Mouse (Mus musculus) thymus, postnatal 4 days (tissue): ENCODE results near the gene Psmc5.

Experiments
- DNase-seq: peaks from one replicate; pipeline ENCODE4 v3.0.0; 2021

Gene Psmc5

GRCm38 (mm10) chr11:106271131-106271793, 15.3 kb downstream of the Psmc5 start:
- no peak for DNase-seq

GRCm38 (mm10) chr11:106271794-106272643, 16.1 kb downstream of the Psmc5 start:
- DNase-seq, result no peak

GRCm38 (mm10) chr11:106272644-106273310, 16.8 kb downstream of the Psmc5 start, which contains the start of gene Smarcd2:
Gene Smarcd2 (minus strand): TSS chr11:106272972.
- DNase-seq, result peak; percentile 99

- DNase-seq, result no peak
Measured at GRCm38 (mm10) chr11:106273311-106273684, 17.3 kb downstream of the Psmc5 start.

- DNase-seq, result no peak
Measured at GRCm38 (mm10) chr11:106273811-106274210, 17.9 kb downstream of the Psmc5 start.

- DNase-seq, result no peak
Measured at GRCm38 (mm10) chr11:106274374-106274773, 18.4 kb downstream of the Psmc5 start.

- DNase-seq, result no peak
Measured at GRCm38 (mm10) chr11:106274971-106275411, 19.0 kb downstream of the Psmc5 start.

GRCm38 (mm10) chr11:106276454-106276853, 20.5 kb downstream of the Psmc5 start, which contains the start of gene Tcam1:
Gene Tcam1 (plus strand): TSS chr11:106276672.
- DNase-seq, result peak; percentile 97

GRCm38 (mm10) chr11:106282452-106282851, 26.5 kb downstream of the Psmc5 start:
- no peak for DNase-seq

- no peak for DNase-seq
Measured at GRCm38 (mm10) chr11:106283371-106283770, 27.4 kb downstream of the Psmc5 start.

- no peak for DNase-seq
Measured at GRCm38 (mm10) chr11:106284126-106284525, 28.2 kb downstream of the Psmc5 start.

- DNase-seq, result no peak
Measured at GRCm38 (mm10) chr11:106286206-106286605, 30.3 kb downstream of the Psmc5 start.

GRCm38 (mm10) chr11:106286987-106287386, 31.0 kb downstream of the Psmc5 start:
- DNase-seq, result no peak

- peak; percentile 61 for DNase-seq
Measured at GRCm38 (mm10) chr11:106289369-106289768, 33.4 kb downstream of the Psmc5 start.

- no peak for DNase-seq
Measured at GRCm38 (mm10) chr11:106290376-106290775, 34.4 kb downstream of the Psmc5 start.

GRCm38 (mm10) chr11:106291861-106292260, 35.9 kb downstream of the Psmc5 start:
- no peak for DNase-seq

GRCm38 (mm10) chr11:106301765-106302164, 45.8 kb downstream of the Psmc5 start, which contains the start of gene Gh:
Gene Gh (minus strand): TSS chr11:106301865.
- DNase-seq, result no peak

GRCm38 (mm10) chr11:106302634-106303033, 46.7 kb downstream of the Psmc5 start:
- peak; percentile 84 for DNase-seq

- no peak for DNase-seq
Measured at GRCm38 (mm10) chr11:106305348-106306064, 49.6 kb downstream of the Psmc5 start.

- no peak for DNase-seq
Measured at GRCm38 (mm10) chr11:106306065-106306385, 50.1 kb downstream of the Psmc5 start.

GRCm38 (mm10) chr11:106306758-106307157, 50.8 kb downstream of the Psmc5 start:
- no peak for DNase-seq

- no peak for DNase-seq
Measured at GRCm38 (mm10) chr11:106307432-106307831, 51.5 kb downstream of the Psmc5 start.

GRCm38 (mm10) chr11:106308162-106308561, 52.2 kb downstream of the Psmc5 start:
- DNase-seq, result no peak
